ENCODE assay signal across 8 mouse cellular contexts in genomic region chr19:36836035-36836434, GRCm38 (mm10). TPM values are rescaled to one million over a fixed set of nuclear protein-coding genes. Genes with fewer than 3 reads are reported as not detected.
DNase-seq lines count a peak whose midpoint lies in the region; ATAC-seq lines count a peak whose summit lies in the region.

No protein-coding gene starts in this region.

- H3K4me2 ChIP-seq in limb, embryonic 13.5 days (replicated peaks), result peak overlapping the region; percentile 84
- peak overlapping the region; percentile 81 for H3K4me2 ChIP-seq in stomach, embryonic 16.5 days (ENCODE audit: low read depth, low read length)

- 50% methylated on average over 4 of the region's 4 CpGs for WGBS in limb, embryonic 13.5 days
- WGBS in stomach, embryonic 16.5 days, result 30% methylated on average over 4 of the region's 4 CpGs

- ATAC-seq in limb, embryonic 13.5 days (ENCODE audit: low FRiP score, low read depth), result no peak
- no peak for ATAC-seq in stomach, embryonic 16.5 days (ENCODE audit: insufficient read depth, low FRiP score)

- H3K36me3 ChIP-seq in limb, embryonic 13.5 days, result peaks cover 19% of the 10 kb centered on the region
- H3K36me3 ChIP-seq in stomach, embryonic 16.5 days (ENCODE audit: control insufficient read depth, insufficient read depth, low read length), result no peaks in the 10 kb centered on the region

- DNase-seq in cerebellum, postnatal 14 days, result peak; percentile 21 to 38
- no peak for DNase-seq in cerebellum, adult 11 months
- DNase-seq in testis, postnatal 10 days (ENCODE audit: low spot score), result peak; percentile 50
- no peak for DNase-seq in testis, postnatal 14 days (ENCODE audit: low spot score)
- no peak for DNase-seq in gastrocnemius, postnatal 4 days (ENCODE audit: low spot score in 2 of 2)
- DNase-seq in thymus, adult 18-20 months, result no peak

- peak overlapping the region; percentile 98 for H3K4me3 ChIP-seq in limb, embryonic 13.5 days
- H3K4me3 ChIP-seq in stomach, embryonic 16.5 days (replicated peaks; ENCODE audit: low read length), result peak overlapping the region; percentile 36

- peaks cover 17% of the 10 kb centered on the region for H3K4me1 ChIP-seq in limb, embryonic 13.5 days
- H3K4me1 ChIP-seq in stomach, embryonic 16.5 days (ENCODE audit: control insufficient read depth, insufficient read depth, low read length), result peaks cover 6% of the 10 kb centered on the region; the same call in 1 of the 2 replicates

- H3K27me3 ChIP-seq in limb, embryonic 13.5 days, result no peaks in the 10 kb centered on the region
- no peaks in the 10 kb centered on the region for H3K27me3 ChIP-seq in stomach, embryonic 16.5 days (ENCODE audit: control insufficient read depth, insufficient read depth, low read length)

- 0 out of 2 replicates have a peak overlapping the region, but pooled peaks have one; percentile 50 for H3K9ac ChIP-seq in limb, embryonic 13.5 days
- H3K9ac ChIP-seq in stomach, embryonic 16.5 days (ENCODE audit: low read length), result 0 out of 2 replicates have a peak overlapping the region, but pooled peaks have one; percentile 15

- no peak overlapping the region for H3K27ac ChIP-seq in limb, embryonic 13.5 days
- no peak overlapping the region for H3K27ac ChIP-seq in stomach, embryonic 16.5 days (ENCODE audit: low read length)

- no peaks in the 10 kb centered on the region for H3K9me3 ChIP-seq in limb, embryonic 13.5 days
- H3K9me3 ChIP-seq in stomach, embryonic 16.5 days (replicated peaks; ENCODE audit: control insufficient read depth, low read length), result no peaks in the 10 kb centered on the region

RNA-seq across cellular contexts. Expression of gene Tnks2, which starts 2.0 kb away (rescaled TPM):
- polyA plus RNA-seq in limb, embryonic 13.5 days (2015; fragmentation: Nextera tagmentation; extraction: Ambion mirVana), result 51.8 and 52.3 TPM in 2 replicates
- 19.7 and 20.6 TPM in 2 replicates for polyA plus RNA-seq in stomach, embryonic 16.5 days (2015; fragmentation: Nextera tagmentation; extraction: Ambion mirVana)
- 100 to 1,000 TPM; 166 to 182 TPM for total RNA-seq in gastrocnemius, postnatal 4 days (2021)

Comparison
In these comparisons a context has a peak if more than half of its experiments do, and no peak if none do; other contexts are left out.
1. DNase-seq: peak in cerebellum, postnatal 14 days (2 of 2) and testis, postnatal 10 days (single experiment); none in cerebellum, adult 11 months (single experiment), testis, postnatal 14 days (single experiment), gastrocnemius, postnatal 4 days (0 of 2) and thymus, adult 18-20 months (0 of 2).